Mouse (Mus musculus): Measurements from ENCODE around the gene Magt1.

- TF ChIP-seq CTCF (IDR thresholded peaks at IDR 0.05; ENCODE audit: control insufficient read depth, insufficient read depth, insufficient replicate concordance, low read depth, low read length), result no peak
- TF ChIP-seq POLR2A (IDR thresholded peaks at IDR 0.05; ENCODE audit: control insufficient read depth, low read depth, low read length), result no peak
These were observed 87.2 kb downstream of the Magt1 start for GRCm38 (mm10) chrX:105924326-105925070.
